Mouse (Mus musculus) MEL (cell line): ENCODE measurements around the gene Ppp1r14b. TPM values are rescaled to one million over a fixed set of nuclear protein-coding genes. Genes with fewer than 3 reads are reported as not detected.

ENCODE experiments used
- DNase-seq: peaks from one replicate; pipeline ENCODE4 v3.0.0; 2011; ENCODE audit warnings: low read depth, low spot score
- H3K27ac ChIP-seq: 2 replicates; pipeline ENCODE4 v1.5.1; 2012; ENCODE audit warnings: low read depth, mild to moderate bottlenecking, control low read depth, low read length, moderate library complexity; ENCODE audit not compliant: control insufficient read depth
- H3K27me3 ChIP-seq, 2 experiments: fragments of 150-350 bp in 1 of 2; sonication (generic) in 1 of 2; 2 replicates each; pipeline ENCODE4 v1.6.1; 2012; ENCODE audit warnings: low read length in 2 of 2, mild to moderate bottlenecking in 2 of 2, improper control_type of control experiment in 1 of 2, moderate library complexity in 1 of 2; ENCODE audit not compliant: insufficient read depth in 2 of 2, control insufficient read depth in 1 of 2
- H3K36me3 ChIP-seq, 2 experiments: 2 replicates each; pipeline ENCODE4 v1.6.1; 2012 to 2014; ENCODE audit warnings: low read length in 2 of 2, improper control_type of control experiment in 1 of 2, inconsistent platforms in 1 of 2, mild to moderate bottlenecking in 1 of 2; ENCODE audit not compliant: insufficient read depth in 2 of 2, control insufficient read depth in 1 of 2
- H3K4me1 ChIP-seq, 2 experiments: fragments of 150-350 bp in 1 of 2; sonication (generic) in 1 of 2; 2 replicates each; pipeline ENCODE4 v1.6.1; 2012; ENCODE audit warnings: low read length in 2 of 2, improper control_type of control experiment in 1 of 2, mild to moderate bottlenecking in 1 of 2; ENCODE audit not compliant: insufficient read depth in 2 of 2, control insufficient read depth in 1 of 2
- H3K4me3 ChIP-seq, 2 experiments: fragments of 150-350 bp in 1 of 2; sonication (generic) in 1 of 2; 2 replicates each; pipeline ENCODE4 v1.5.1; 2012; ENCODE audit warnings: low read depth in 2 of 2, low read length in 2 of 2, mild to moderate bottlenecking in 2 of 2, moderate library complexity in 2 of 2, control low read depth in 1 of 2, improper control_type of control experiment in 1 of 2; ENCODE audit not compliant: control insufficient read depth in 1 of 2, insufficient read depth in 1 of 2
- H3K79me2 ChIP-seq: 2 replicates; pipeline ENCODE4 v1.6.1; 2012; ENCODE audit warnings: mild to moderate bottlenecking, low read length, moderate library complexity; ENCODE audit not compliant: control insufficient read depth, poor library complexity, insufficient read depth
- H3K9ac ChIP-seq: 2 replicates; pipeline ENCODE4 v1.6.1; 2012; ENCODE audit warnings: low read depth, mild to moderate bottlenecking, control low read depth, low read length, moderate library complexity; ENCODE audit not compliant: control insufficient read depth, poor library complexity, severe bottlenecking
- H3K9me3 ChIP-seq: fragments of 150-350 bp; sonication (generic); replicated peaks from 2 replicates; pipeline ENCODE4 v1.6.1; 2012; ENCODE audit warnings: mild to moderate bottlenecking, low read length, improper control_type of control experiment, moderate library complexity; ENCODE audit not compliant: insufficient read depth
- BHLHE40 ChIP-seq: IDR thresholded peaks from 2 replicates; pipeline ENCODE4 v1.6.1; 2012; ENCODE audit warnings: low read depth, mild to moderate bottlenecking, inconsistent platforms, low read length, improper control_type of control experiment, borderline replicate concordance
- E2F4 ChIP-seq: IDR thresholded peaks from 2 replicates; pipeline ENCODE4 v1.6.1; 2011; ENCODE audit warnings: low read depth, low read length, improper control_type of control experiment, borderline replicate concordance
- ELF1 ChIP-seq: IDR thresholded peaks from 2 replicates; pipeline ENCODE4 v1.6.1; 2014; ENCODE audit warnings: low read depth, mild to moderate bottlenecking, inconsistent platforms, low read length, improper control_type of control experiment, moderate library complexity
- EP300 ChIP-seq, 2 experiments: IDR thresholded peaks; 2 replicates each; pipeline ENCODE4 v1.6.1; 2011; ENCODE audit warnings: improper control_type of control experiment in 2 of 2, low read length in 2 of 2, low read depth in 1 of 2, mild to moderate bottlenecking in 1 of 2
- JUND ChIP-seq: IDR thresholded peaks from 2 replicates; pipeline ENCODE4 v1.6.1; 2011; ENCODE audit warnings: low read depth, mild to moderate bottlenecking, improper control_type of control experiment, low read length
- MAZ ChIP-seq: IDR thresholded peaks from 2 replicates; pipeline ENCODE4 v1.6.1; 2012; ENCODE audit warnings: low read depth, mild to moderate bottlenecking, inconsistent platforms, low read length, improper control_type of control experiment
- MXI1 ChIP-seq: IDR thresholded peaks from 2 replicates; pipeline ENCODE4 v1.6.1; 2011; ENCODE audit warnings: mild to moderate bottlenecking, low read depth, low read length, improper control_type of control experiment
- MYB ChIP-seq: IDR thresholded peaks from 2 replicates; pipeline ENCODE4 v1.6.1; 2011; ENCODE audit warnings: mild to moderate bottlenecking, low read depth, low read length, improper control_type of control experiment
- MYC ChIP-seq: IDR thresholded peaks from 2 replicates; pipeline ENCODE4 v1.6.1; 2011; ENCODE audit warnings: low read depth, mild to moderate bottlenecking, low read length, improper control_type of control experiment, moderate library complexity
- NELFE ChIP-seq: IDR thresholded peaks from 2 replicates; pipeline ENCODE4 v1.6.1; 2011; ENCODE audit warnings: low read depth, low read length, improper control_type of control experiment
- POLR2A ChIP-seq, 2 experiments: IDR thresholded peaks; 2 replicates each; pipeline ENCODE4 v1.6.1; 2011 to 2012; ENCODE audit warnings: low read length in 2 of 2, mild to moderate bottlenecking in 2 of 2, control low read depth in 1 of 2, improper control_type of control experiment in 1 of 2, low read depth in 1 of 2, moderate library complexity in 1 of 2; ENCODE audit not compliant: control insufficient read depth in 1 of 2, insufficient read depth in 1 of 2, poor library complexity in 1 of 2
- POLR2AphosphoS2 ChIP-seq: IDR thresholded peaks from 2 replicates; pipeline ENCODE4 v1.6.1; 2011; ENCODE audit warnings: low read length, improper control_type of control experiment
- POLR2AphosphoS5 ChIP-seq: IDR thresholded peaks from 2 replicates; pipeline ENCODE4 v1.6.1; 2012; ENCODE audit warnings: low read depth, borderline replicate concordance, mild to moderate bottlenecking, inconsistent platforms, low read length, moderate library complexity, mixed read lengths
- RAD21 ChIP-seq: IDR thresholded peaks from 2 replicates; pipeline ENCODE4 v1.6.1; 2011; ENCODE audit warnings: mild to moderate bottlenecking, low read depth, low read length, improper control_type of control experiment
- SIN3A ChIP-seq: IDR thresholded peaks from 2 replicates; pipeline ENCODE4 v1.6.1; 2012; ENCODE audit warnings: low read length, improper control_type of control experiment, inconsistent platforms
- SMC3 ChIP-seq: IDR thresholded peaks from 2 replicates; pipeline ENCODE4 v1.6.1; 2011; ENCODE audit warnings: low read depth, low read length, improper control_type of control experiment
- UBTF ChIP-seq: IDR thresholded peaks from 2 replicates; pipeline ENCODE4 v1.6.1; 2012; ENCODE audit warnings: low read depth, mild to moderate bottlenecking, inconsistent platforms, low read length, improper control_type of control experiment, moderate library complexity, borderline replicate concordance; ENCODE audit not compliant: insufficient read depth
- USF1 ChIP-seq: IDR thresholded peaks from 2 replicates; pipeline ENCODE4 v1.6.1; 2014; ENCODE audit warnings: low read depth, mild to moderate bottlenecking, inconsistent platforms, low read length, improper control_type of control experiment, moderate library complexity
- USF2 ChIP-seq, 2 experiments: IDR thresholded peaks; 2 replicates each; pipeline ENCODE4 v1.6.1; 2011 to 2012; ENCODE audit warnings: improper control_type of control experiment in 2 of 2, low read length in 2 of 2, borderline replicate concordance in 1 of 2, inconsistent platforms in 1 of 2, low read depth in 1 of 2, mild to moderate bottlenecking in 1 of 2; ENCODE audit not compliant: insufficient read depth in 1 of 2
- ZC3H11A ChIP-seq: IDR thresholded peaks from 2 replicates; pipeline ENCODE4 v1.6.1; 2012; ENCODE audit warnings: low read depth, mild to moderate bottlenecking, inconsistent platforms, low read length, improper control_type of control experiment
- ZMIZ1 ChIP-seq: IDR thresholded peaks from 2 replicates; pipeline ENCODE4 v1.6.1; 2012; ENCODE audit warnings: low read depth, mild to moderate bottlenecking, inconsistent platforms, low read length, improper control_type of control experiment, moderate library complexity
- polyA plus RNA-seq, 2 experiments: library from polyadenylated mRNA; stranded (reverse) in 1 of 2; unstranded in 1 of 2; fragments of >175 nt in 1 of 2; fragments of >200 nt in 1 of 2; gene quantifications; 2 replicates each; pipeline versions ENCODE4 v1.2.1 to v1.2.4; 2012; ENCODE audit warnings: low replicate concordance in 2 of 2, low read depth in 1 of 2; ENCODE audit not compliant: insufficient read length in 2 of 2, insufficient read depth in 1 of 2, missing spikeins in 1 of 2
- total RNA-seq: library from RNA; depleted of rRNA; stranded (reverse); fragments of 300-350 nt; gene quantifications from 2 replicates; pipeline ENCODE4 v1.2.3, GENCODE M21; 2012

The Ppp1r14b gene
- total and polyA plus RNA-seq, 3 experiments, result 349 to 467 TPM; not detected in 1

DNA sequence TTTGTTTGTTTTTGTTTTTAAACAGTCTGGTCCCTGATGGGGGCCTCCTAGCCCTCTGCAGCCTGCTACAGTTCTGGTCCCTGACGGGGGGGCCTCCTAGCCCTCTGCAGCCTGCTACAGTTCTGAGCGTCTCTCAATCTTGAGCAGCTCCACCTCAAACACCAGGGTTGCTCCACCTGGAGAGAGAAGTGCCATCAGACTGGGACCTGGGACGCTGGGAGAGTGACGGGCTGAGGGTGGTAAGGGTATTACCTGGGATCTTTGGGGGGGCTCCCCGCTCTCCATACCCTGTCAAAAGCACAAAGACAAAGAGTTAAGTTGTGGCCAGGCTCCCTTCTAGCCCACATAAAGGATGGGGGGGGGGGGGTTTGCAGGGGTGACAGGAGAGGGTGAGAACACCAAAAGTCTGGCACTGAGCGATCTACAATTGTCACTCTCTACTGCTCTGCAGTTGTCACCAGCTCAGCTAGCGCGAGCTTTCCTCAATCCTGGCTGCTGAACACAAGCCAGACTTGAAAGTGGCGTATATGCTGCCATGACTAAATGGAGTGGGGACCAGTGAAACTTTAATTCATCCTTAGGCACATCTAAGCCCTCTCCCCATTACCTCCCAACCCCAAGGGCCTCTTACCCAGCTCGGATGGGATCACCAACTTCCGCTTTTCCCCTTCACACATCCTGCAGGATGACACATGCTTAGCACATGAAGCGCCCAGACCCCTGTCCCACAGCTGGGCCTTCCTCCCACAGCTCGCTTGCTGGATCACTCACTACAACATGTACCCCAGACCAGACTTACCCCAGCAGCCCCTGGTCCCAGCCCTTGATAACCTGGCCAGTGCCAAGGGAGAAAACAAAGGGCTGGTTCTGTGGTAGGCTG, 3.2 kb downstream of the Ppp1r14b start:
- peak; percentile 34 for DNase-seq
- H3K36me3 ChIP-seq, result peaks cover 0 to 23% of the 10 kb centered on the region in 2 experiments; a peak in 2 of 4 replicates
- no peak overlapping the region for H3K4me3 ChIP-seq
- H3K27me3 ChIP-seq, result no peaks in the 10 kb centered on the region
- TF ChIP-seq MYB (0 out of 2 replicates have a peak, but pooled peaks have one; percentile 6), MXI1 (0 out of 2 replicates have a peak, but pooled peaks have one; percentile 58), NELFE (0 out of 2 replicates have a peak, but pooled peaks have one; percentile 24), SMC3 (0 out of 2 replicates have a peak, but pooled peaks have one; percentile 4), ZMIZ1 (0 out of 2 replicates have a peak, but pooled peaks have one; percentile 54), POLR2AphosphoS5 (no peak)
- peak overlapping the region; percentile 57 for H3K27ac ChIP-seq
- H3K4me1 ChIP-seq, result peaks cover 0 to 20% of the 10 kb centered on the region in 2 experiments; a peak in 3 of 4 replicates
- H3K9ac ChIP-seq, result peak overlapping the region; percentile 67
- H3K79me2 ChIP-seq, result peaks cover 39% of the 10 kb centered on the region
- no peaks in the 10 kb centered on the region for H3K9me3 ChIP-seq

DNA sequence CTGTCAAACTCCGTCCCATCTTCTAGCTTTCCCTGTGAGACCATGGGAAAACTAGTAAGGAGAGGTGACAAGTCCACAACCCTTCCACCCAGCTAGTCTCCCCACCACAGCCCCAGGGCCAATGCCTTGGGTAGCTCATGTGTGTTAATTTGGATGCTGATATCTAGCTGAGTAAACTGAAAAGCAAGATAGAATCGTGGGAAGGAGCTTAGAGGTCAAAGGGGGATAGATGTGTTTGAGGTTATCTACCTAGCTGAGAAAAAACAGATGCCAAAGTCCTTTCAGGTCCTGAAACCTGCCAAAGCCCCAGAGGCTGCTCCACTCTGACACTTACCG, 3.8 kb downstream of the Ppp1r14b start:
- H3K4me1 ChIP-seq, result peaks cover 0 to 19% of the 10 kb centered on the region in 2 experiments; a peak in 2 of 4 replicates
- H3K36me3 ChIP-seq, result peaks cover 0 to 23% of the 10 kb centered on the region in 2 experiments; a peak in 2 of 4 replicates
- H3K27me3 ChIP-seq, result no peaks in the 10 kb centered on the region
- H3K79me2 ChIP-seq, result peaks cover 39% of the 10 kb centered on the region
- H3K4me3 ChIP-seq, result peak overlapping the region; percentile 9 to 60
- TF ChIP-seq POLR2AphosphoS2 (peak; percentile 65), EP300 (IDR thresholded peaks at IDR 0.05; ENCODE audit: low read depth in 1 of 2, low read length in 2 of 2) (no peak), RAD21 (no peak), MYC (no peak), MXI1 (0 out of 2 replicates have a peak, but pooled peaks have one; percentile 18), UBTF (no peak)
- no peak for DNase-seq
- peak overlapping the region; percentile 67 for H3K9ac ChIP-seq
- H3K9me3 ChIP-seq, result no peaks in the 10 kb centered on the region
- peak overlapping the region; percentile 57 for H3K27ac ChIP-seq

- Histone ChIP-seq H3K27ac (peak overlapping the region; percentile 57), H3K9me3 (no peaks in the 10 kb centered on the region), H3K27me3 (no peaks in the 10 kb centered on the region), H3K9ac (peak overlapping the region; percentile 67), H3K36me3 (peaks cover 0 to 23% of the 10 kb centered on the region in 2 experiments; a peak in 2 of 4 replicates), H3K4me1 (peaks cover 0 to 19% of the 10 kb centered on the region in 2 experiments; a peak in 2 of 4 replicates), H3K4me3 (peak overlapping the region; percentile 9 to 60), H3K79me2 (peaks cover 39% of the 10 kb centered on the region)
- DNase-seq, result peak; percentile 80
- no peak for TF ChIP-seq UBTF
- no peak for TF ChIP-seq ZC3H11A
- peak in 1 of 2 experiments; percentile 44; a peak in 1 of 4 replicates for TF ChIP-seq POLR2A (IDR thresholded peaks at IDR 0.05; ENCODE audit: control insufficient read depth in 1 of 2, insufficient read depth in 1 of 2, low read depth in 1 of 2, low read length in 2 of 2, poor library complexity in 1 of 2)
- no peak for TF ChIP-seq E2F4
- TF ChIP-seq POLR2AphosphoS2, result peak; percentile 65
- TF ChIP-seq POLR2AphosphoS5, result no peak
- no peak for TF ChIP-seq USF1
- TF ChIP-seq SIN3A, result peak; percentile 72
- TF ChIP-seq JUND, result no peak
- no peak for TF ChIP-seq ELF1
- no peak for TF ChIP-seq MAZ
- no peak for TF ChIP-seq BHLHE40
- no peak for TF ChIP-seq USF2 (IDR thresholded peaks at IDR 0.05; ENCODE audit: borderline replicate concordance in 1 of 2, insufficient read depth in 1 of 2, low read depth in 1 of 2, low read length in 2 of 2)
Observed at GRCm38 (mm10) chr19:6979001-6979479, 4.3 kb downstream of the Ppp1r14b start.
